Mouse (Mus musculus): ENCODE measurements around the gene Plekha5.
"Not testable (repeated sequence)": the region's sequence is repeated elsewhere in the genome, so short reads cannot be mapped to it uniquely, and the experiment has no call there.

The Plekha5 gene

GRCm38 (mm10) chr6:140490921-140491537, 67.2 kb downstream of the Plekha5 start:
- DNase-seq, result no peak

- DNase-seq, result no peak
Measured at GRCm38 (mm10) chr6:140492043-140492442, 68.2 kb downstream of the Plekha5 start.

GRCm38 (mm10) chr6:140498074-140498473, 74.2 kb downstream of the Plekha5 start:
- DNase-seq, result no peak

- DNase-seq, result no peak
Measured at GRCm38 (mm10) chr6:140498958-140499357, 75.1 kb downstream of the Plekha5 start.

- not testable (repeated sequence) for DNase-seq
Measured at GRCm38 (mm10) chr6:140500829-140501228, 77.0 kb downstream of the Plekha5 start.

- DNase-seq, result no peak
Measured at GRCm38 (mm10) chr6:140501841-140502240, 78.0 kb downstream of the Plekha5 start.

- no peak for DNase-seq
Measured at GRCm38 (mm10) chr6:140504796-140505195, 80.9 kb downstream of the Plekha5 start.

GRCm38 (mm10) chr6:140507605-140508004, 83.8 kb downstream of the Plekha5 start:
- no peak for DNase-seq

GRCm38 (mm10) chr6:140508475-140509150, 84.8 kb downstream of the Plekha5 start:
- no peak for DNase-seq

- DNase-seq, result no peak
Measured at GRCm38 (mm10) chr6:140509151-140509530, 85.3 kb downstream of the Plekha5 start.

GRCm38 (mm10) chr6:140512016-140512415, 88.2 kb downstream of the Plekha5 start:
- no peak for DNase-seq

GRCm38 (mm10) chr6:140512427-140512826, 88.6 kb downstream of the Plekha5 start:
- no peak for DNase-seq

GRCm38 (mm10) chr6:140514205-140515110, 90.6 kb downstream of the Plekha5 start:
- no peak for DNase-seq

GRCm38 (mm10) chr6:140515550-140515949, 91.7 kb downstream of the Plekha5 start:
- no peak for DNase-seq

- DNase-seq, result no peak
Measured at GRCm38 (mm10) chr6:140516202-140516601, 92.3 kb downstream of the Plekha5 start.

- DNase-seq, result peak in 1 of 2 experiments; percentile 38
Measured at GRCm38 (mm10) chr6:140517188-140517587, 93.3 kb downstream of the Plekha5 start.

GRCm38 (mm10) chr6:140519019-140519418, 95.2 kb downstream of the Plekha5 start:
- DNase-seq, result no peak

GRCm38 (mm10) chr6:140519488-140520159, 95.8 kb downstream of the Plekha5 start:
- no peak for DNase-seq

- DNase-seq, result no peak
Measured at GRCm38 (mm10) chr6:140520961-140521360, 97.1 kb downstream of the Plekha5 start.

- DNase-seq, result no peak
Measured at GRCm38 (mm10) chr6:140521832-140522231, 98.0 kb downstream of the Plekha5 start.

- DNase-seq, result no peak
Measured at GRCm38 (mm10) chr6:140523600-140523999, 99.7 kb downstream of the Plekha5 start.

- DNase-seq, result no peak
Measured at GRCm38 (mm10) chr6:140528414-140528813, 104.6 kb downstream of the Plekha5 start.

GRCm38 (mm10) chr6:140532858-140533257, 109.0 kb downstream of the Plekha5 start:
- not testable (repeated sequence) for DNase-seq
